Mouse (Mus musculus) right cerebral cortex, postnatal 14 days (tissue): ENCODE measurements at regions not wholly inside any gene's neighbourhood (a gene's known extent, or its start where the extent isn't known, plus 50 kb on each side); places are given as distances from the start of the nearest gene placed in this dataset.
A peak's percentile ranks its signal among the peaks of the same experiment; 100 is the strongest.
"Not testable (repeated sequence)": the region's sequence is repeated elsewhere in the genome, so short reads cannot be mapped to it uniquely, and the experiment has no call there.

ENCODE experiments used
- DNase-seq: peaks from one replicate; pipeline ENCODE4 v3.0.0; 2022

DNA sequence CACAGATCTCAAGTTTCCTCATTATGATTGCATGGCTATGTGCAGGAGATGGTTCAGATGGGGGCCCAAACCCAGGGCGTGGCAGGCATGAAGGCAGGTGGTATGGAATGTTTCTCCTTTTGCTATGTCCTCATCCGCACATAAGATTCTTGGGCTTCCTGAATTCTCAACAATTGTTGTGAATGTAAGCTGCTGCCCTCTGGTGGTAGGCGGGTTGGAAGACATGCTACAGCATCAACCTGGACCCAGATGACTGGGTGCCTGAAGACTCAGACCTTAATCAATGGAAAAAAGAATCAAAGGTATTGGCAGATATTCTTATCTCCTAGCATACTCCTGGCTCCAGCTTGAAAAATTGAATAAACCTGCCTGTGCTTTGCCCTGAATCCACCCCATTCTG, 211.3 kb upstream of the Gm4985 start:
- not testable (repeated sequence) for DNase-seq

DNA sequence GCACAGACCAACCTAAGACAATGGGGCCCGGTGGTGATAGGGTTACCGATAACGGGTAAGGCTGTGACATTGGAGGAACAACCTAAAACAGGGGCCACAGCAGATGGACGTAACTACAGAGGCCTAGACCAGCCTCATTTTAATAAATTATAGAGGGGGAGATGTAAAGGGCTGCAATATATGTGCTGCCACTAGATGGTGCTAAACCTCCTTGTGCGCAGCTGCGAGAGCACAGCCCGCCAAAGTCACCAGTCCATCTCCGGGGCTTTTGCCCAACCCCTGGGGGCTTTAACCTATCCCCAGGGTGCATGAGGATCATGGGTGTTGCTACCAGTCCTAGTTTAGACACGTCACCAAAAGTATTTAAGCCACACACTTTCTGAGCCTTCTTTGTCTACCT, 202.9 kb upstream of the Gm4985 start:
- peak; percentile 2 for DNase-seq

DNA sequence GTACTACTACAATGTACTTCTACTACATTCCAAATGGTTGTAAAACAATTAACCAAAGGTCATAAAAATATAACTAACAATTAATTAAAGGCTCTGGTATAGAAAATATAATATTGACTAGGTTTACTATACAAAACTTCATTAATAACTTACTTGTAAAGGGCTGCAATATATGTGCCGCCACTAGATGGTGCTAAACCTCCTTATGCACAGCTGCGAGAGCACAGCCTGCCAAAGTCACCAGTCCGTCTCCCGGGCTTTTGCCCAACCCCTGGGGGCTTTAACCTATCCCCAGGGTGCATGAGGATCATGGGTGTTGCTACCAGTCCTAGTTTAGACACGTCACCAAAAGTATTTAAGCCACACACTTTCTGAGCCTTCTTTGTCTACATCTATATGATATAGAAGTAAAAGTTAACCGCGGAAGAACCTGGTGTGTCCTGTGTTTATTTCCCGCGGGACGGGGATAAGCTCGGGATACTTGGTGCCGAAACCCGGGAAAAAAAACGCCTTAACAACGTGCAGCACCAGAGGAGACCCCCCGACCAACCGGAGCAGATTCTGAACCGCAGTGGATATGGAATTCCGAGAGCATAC, 194.6 kb upstream of the Gm4985 start:
- DNase-seq, result not testable (repeated sequence)
